Mouse (Mus musculus) liver, embryonic 15.5 days (tissue): ENCODE measurements around the gene Hoxc4. TPM values are rescaled to one million over a fixed set of nuclear protein-coding genes. Genes with fewer than 3 reads are reported as not detected.

Experiments
- ATAC-seq: fragments of 200-750 bp; cut with Nextera tagmentation; 2 replicates; pipeline ENCODE4 v1.8.0; 2017; ENCODE audit warnings: moderate number of reproducible peaks, mild to moderate bottlenecking, moderate library complexity; ENCODE audit not compliant: insufficient read depth
- H3K27ac ChIP-seq: fragments of 300-500 bp; sonication (generic); replicated peaks from 2 replicates; pipeline ENCODE4 v1.5.1; 2015; ENCODE audit warnings: mild to moderate bottlenecking, inconsistent platforms
- H3K27me3 ChIP-seq: fragments of 300-500 bp; sonication (generic); 2 replicates; pipeline ENCODE4 v1.6.1; 2015; ENCODE audit warnings: mild to moderate bottlenecking, inconsistent platforms
- H3K36me3 ChIP-seq: fragments of 300-500 bp; sonication (generic); replicated peaks from 2 replicates; pipeline ENCODE4 v1.6.1; 2015; ENCODE audit warnings: moderate library complexity, mild to moderate bottlenecking, inconsistent platforms
- H3K4me1 ChIP-seq: fragments of 300-500 bp; sonication (generic); replicated peaks from 2 replicates; pipeline ENCODE4 v1.6.1; 2015; ENCODE audit warnings: inconsistent platforms
- H3K4me2 ChIP-seq: fragments of 300-500 bp; sonication (generic); 2 replicates; pipeline ENCODE4 v1.6.1; 2015; ENCODE audit warnings: moderate library complexity, mild to moderate bottlenecking, inconsistent platforms
- H3K4me3 ChIP-seq: fragments of 300-500 bp; sonication (generic); replicated peaks from 2 replicates; pipeline ENCODE4 v1.5.1; 2015; ENCODE audit warnings: mild to moderate bottlenecking, inconsistent platforms
- H3K9ac ChIP-seq: fragments of 300-500 bp; sonication (generic); 2 replicates; pipeline ENCODE4 v1.6.1; 2015; ENCODE audit warnings: moderate library complexity, mild to moderate bottlenecking, inconsistent platforms
- H3K9me3 ChIP-seq: fragments of 300-500 bp; sonication (generic); replicated peaks from 2 replicates; pipeline ENCODE4 v1.6.1; 2016; ENCODE audit warnings: inconsistent platforms
- WGBS: fragments of 180-500 bp; shearing (Covaris S2); methylation state at CpG from one replicate; pipeline ENCODE4 v1.1.7; 2015; ENCODE audit warnings: mixed read lengths; ENCODE audit not compliant: insufficient replicate concordance; 5-methylcytosine and 5-hydroxymethylcytosine counted together
- polyA plus RNA-seq: library from polyadenylated mRNA; unstranded; fragments of >200 nt; fragmentation: Nextera tagmentation; extraction: Ambion mirVana; gene quantifications from 2 replicates; pipeline ENCODE4 v1.2.1, GENCODE M21; 2015

The Hoxc4 gene
- polyA plus RNA-seq, 1 experiment from 2014 or later, result 0.26 TPM

DNA sequence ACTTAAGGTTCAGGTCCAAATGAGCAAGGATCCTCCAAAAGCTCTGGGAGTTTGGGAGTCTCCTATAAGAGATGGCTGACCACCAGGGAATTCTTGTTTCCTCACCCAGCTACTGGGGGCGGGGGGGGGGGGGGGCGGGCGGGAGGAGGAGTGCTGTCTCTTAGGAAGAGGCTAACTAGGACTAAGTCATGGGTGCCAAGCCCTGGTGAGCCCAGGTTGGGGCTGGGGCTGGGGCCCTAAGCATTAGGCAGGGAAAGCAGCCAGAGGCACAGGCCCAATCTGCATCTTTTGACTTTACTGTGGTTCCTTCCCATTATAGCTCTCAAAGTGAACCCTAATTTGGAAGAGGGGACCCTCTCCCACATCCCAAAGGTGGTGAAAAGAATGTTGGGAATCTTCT lies 13.4 kb downstream of the Hoxc4 start:
- Histone ChIP-seq H3K36me3 (no peaks in the 10 kb centered on the region), H3K9ac (no peak overlapping the region), H3K4me2 (no peak overlapping the region), H3K27ac (no peak overlapping the region), H3K4me1 (no peaks in the 10 kb centered on the region), H3K9me3 (no peaks in the 10 kb centered on the region), H3K4me3 (no peak overlapping the region), H3K27me3 (peaks cover 99% of the 10 kb centered on the region)
- ATAC-seq, result no peak
- WGBS, result no CpG with 5 or more reads among the region's 3 CpGs

- Histone ChIP-seq H3K27ac (no peak overlapping the region), H3K9ac (no peak overlapping the region), H3K4me1 (no peaks in the 10 kb centered on the region), H3K27me3 (peaks cover 99% of the 10 kb centered on the region), H3K4me3 (no peak overlapping the region), H3K36me3 (no peaks in the 10 kb centered on the region), H3K4me2 (no peak overlapping the region), H3K9me3 (no peaks in the 10 kb centered on the region)
- no peak for ATAC-seq
- WGBS, result 3% methylated on average over 26 of the region's 26 CpGs
Measured at GRCm38 (mm10) chr15:103032646-103033575, 14.2 kb downstream of the Hoxc4 start.

- H3K4me1 ChIP-seq, result no peaks in the 10 kb centered on the region
- peak overlapping the region; percentile 29 for H3K4me2 ChIP-seq
- H3K36me3 ChIP-seq, result no peaks in the 10 kb centered on the region
- H3K9ac ChIP-seq, result no peak overlapping the region
- H3K4me3 ChIP-seq, result peak overlapping the region; percentile 21
- no peak for ATAC-seq
- WGBS, result under 1% methylated on average over 24 of the region's 24 CpGs
- H3K9me3 ChIP-seq, result no peaks in the 10 kb centered on the region
- peaks cover 99% of the 10 kb centered on the region for H3K27me3 ChIP-seq
- H3K27ac ChIP-seq, result no peak overlapping the region
Measured at GRCm38 (mm10) chr15:103034043-103034806, 15.5 kb downstream of the Hoxc4 start.

GRCm38 (mm10) chr15:103034807-103035547 lies 16.2 kb downstream of the Hoxc4 start:
- peak overlapping the region; percentile 21 for H3K4me3 ChIP-seq
- under 1% methylated on average over 34 of the region's 34 CpGs for WGBS
- no peak overlapping the region for H3K9ac ChIP-seq
- no peak for ATAC-seq
- no peak overlapping the region; the same call in 1 of the 2 replicates for H3K4me2 ChIP-seq
- no peaks in the 10 kb centered on the region for H3K36me3 ChIP-seq
- peaks cover 99% of the 10 kb centered on the region for H3K27me3 ChIP-seq
- H3K9me3 ChIP-seq, result no peaks in the 10 kb centered on the region
- H3K27ac ChIP-seq, result no peak overlapping the region
- H3K4me1 ChIP-seq, result no peaks in the 10 kb centered on the region

GRCm38 (mm10) chr15:103035548-103035881 lies 16.8 kb downstream of the Hoxc4 start:
- no peak overlapping the region for H3K9ac ChIP-seq
- H3K4me2 ChIP-seq, result no peak overlapping the region; the same call in 1 of the 2 replicates
- no peak overlapping the region for H3K27ac ChIP-seq
- H3K9me3 ChIP-seq, result no peaks in the 10 kb centered on the region
- WGBS, result 2% methylated on average over 14 of the region's 14 CpGs
- peaks cover 99% of the 10 kb centered on the region for H3K27me3 ChIP-seq
- no peaks in the 10 kb centered on the region for H3K4me1 ChIP-seq
- no peak for ATAC-seq
- H3K36me3 ChIP-seq, result no peaks in the 10 kb centered on the region
- no peak overlapping the region for H3K4me3 ChIP-seq

DNA sequence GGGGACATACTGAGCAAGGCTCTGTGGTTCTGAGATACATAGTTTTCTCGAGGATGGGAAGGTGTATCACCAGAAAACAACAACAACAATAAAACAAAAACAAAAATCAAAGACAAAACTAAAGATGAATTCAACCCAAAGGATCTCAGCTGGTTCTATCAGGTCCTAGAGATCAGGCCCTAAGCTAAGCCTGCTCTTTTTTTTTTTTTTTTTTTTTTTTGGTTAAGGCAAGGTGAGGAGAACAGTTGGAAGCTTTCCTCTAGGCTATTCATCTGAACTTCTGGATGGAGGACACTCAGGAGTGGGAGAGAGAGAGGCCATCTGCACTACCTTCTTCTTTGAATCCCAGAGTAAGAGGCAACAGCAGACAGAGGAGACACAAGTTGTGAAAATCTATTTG lies 18.8 kb downstream of the Hoxc4 start:
- H3K4me2 ChIP-seq, result no peak overlapping the region
- 12% methylated on average over 1 of the region's 1 CpGs for WGBS
- H3K4me1 ChIP-seq, result no peaks in the 10 kb centered on the region
- no peak overlapping the region for H3K9ac ChIP-seq
- H3K36me3 ChIP-seq, result no peaks in the 10 kb centered on the region
- no peaks in the 10 kb centered on the region for H3K9me3 ChIP-seq
- H3K27ac ChIP-seq, result no peak overlapping the region
- no peak overlapping the region for H3K4me3 ChIP-seq
- peaks cover 100% of the 10 kb centered on the region for H3K27me3 ChIP-seq
- no peak for ATAC-seq

DNA sequence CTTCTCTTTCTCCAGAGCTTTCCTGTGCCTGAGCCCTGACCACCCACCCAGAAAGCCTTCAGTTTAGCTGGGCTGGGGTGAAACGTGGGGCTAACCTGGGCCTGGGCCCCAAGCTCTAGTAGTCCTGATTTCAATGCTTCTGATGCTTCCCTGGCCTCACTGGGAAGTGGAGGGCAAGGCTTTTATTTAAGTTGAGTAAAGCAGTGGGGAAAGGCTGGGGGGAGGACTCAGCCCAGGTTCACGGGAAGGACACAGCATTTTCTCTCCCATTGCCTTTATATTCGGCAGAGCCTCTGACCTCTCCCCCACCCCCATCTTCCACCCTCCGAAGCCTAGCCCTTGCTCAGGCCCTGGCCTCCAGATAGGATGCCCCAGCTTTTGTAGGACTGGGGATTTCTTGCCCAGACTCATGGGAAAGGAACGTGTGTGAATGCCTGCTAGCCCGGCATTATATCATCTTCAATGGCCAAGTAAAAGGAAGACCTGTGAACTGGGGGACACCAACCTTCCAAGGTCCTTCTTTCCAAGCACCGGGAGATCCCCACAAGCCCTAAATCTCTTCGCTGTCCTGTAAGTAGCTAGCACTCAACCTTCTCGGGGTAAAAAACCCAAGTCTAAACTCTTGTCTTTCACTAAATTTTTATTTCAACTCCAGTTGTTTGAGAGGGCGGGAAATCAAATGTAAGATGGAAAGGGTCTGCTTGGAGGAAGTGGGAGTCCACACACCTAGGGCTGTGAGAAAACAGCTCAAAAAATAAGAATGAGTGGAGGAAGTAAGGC lies 20.2 kb downstream of the Hoxc4 start:
- Histone ChIP-seq H3K27ac (no peak overlapping the region), H3K36me3 (no peaks in the 10 kb centered on the region), H3K4me1 (no peaks in the 10 kb centered on the region), H3K4me2 (no peak overlapping the region), H3K4me3 (no peak overlapping the region), H3K9ac (no peak overlapping the region), H3K27me3 (peaks cover 100% of the 10 kb centered on the region), H3K9me3 (no peaks in the 10 kb centered on the region)
- 29% methylated on average over 10 of the region's 10 CpGs for WGBS
- ATAC-seq, result no peak

DNA sequence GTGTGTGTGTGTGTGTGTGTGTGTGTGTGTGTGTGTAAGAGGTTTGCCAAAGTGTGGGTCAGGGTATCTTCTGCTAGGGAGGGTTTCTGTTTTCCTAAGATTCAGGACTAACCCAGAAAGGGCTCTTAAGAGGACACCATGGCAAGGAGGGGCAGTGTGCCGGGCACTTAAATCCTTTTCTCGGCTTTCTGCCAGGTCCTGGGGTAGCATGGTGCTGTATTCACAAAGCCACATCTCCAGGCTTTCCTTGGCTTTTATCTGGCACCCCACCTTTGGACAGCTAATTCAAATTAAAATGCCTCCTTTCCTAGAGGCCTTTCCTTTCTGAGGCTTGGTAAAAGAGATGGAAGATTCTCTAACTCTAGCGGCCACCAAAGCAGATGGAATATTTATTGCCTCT lies 20.9 kb downstream of the Hoxc4 start:
- H3K36me3 ChIP-seq, result no peaks in the 10 kb centered on the region
- H3K4me3 ChIP-seq, result no peak overlapping the region
- WGBS, result 32% methylated on average over 3 of the region's 3 CpGs
- H3K4me1 ChIP-seq, result no peaks in the 10 kb centered on the region
- no peak overlapping the region for H3K9ac ChIP-seq
- no peak overlapping the region for H3K27ac ChIP-seq
- no peaks in the 10 kb centered on the region for H3K9me3 ChIP-seq
- ATAC-seq, result no peak
- H3K27me3 ChIP-seq, result peaks cover 100% of the 10 kb centered on the region
- no peak overlapping the region for H3K4me2 ChIP-seq

GRCm38 (mm10) chr15:103040601-103041000 lies 21.9 kb downstream of the Hoxc4 start:
- Histone ChIP-seq H3K9ac (no peak overlapping the region), H3K4me3 (no peak overlapping the region), H3K4me1 (no peaks in the 10 kb centered on the region), H3K9me3 (no peaks in the 10 kb centered on the region), H3K4me2 (no peak overlapping the region), H3K36me3 (no peaks in the 10 kb centered on the region), H3K27me3 (peaks cover 99% of the 10 kb centered on the region), H3K27ac (no peak overlapping the region)
- no peak for ATAC-seq
- WGBS, result 19% methylated on average over 12 of the region's 12 CpGs

DNA sequence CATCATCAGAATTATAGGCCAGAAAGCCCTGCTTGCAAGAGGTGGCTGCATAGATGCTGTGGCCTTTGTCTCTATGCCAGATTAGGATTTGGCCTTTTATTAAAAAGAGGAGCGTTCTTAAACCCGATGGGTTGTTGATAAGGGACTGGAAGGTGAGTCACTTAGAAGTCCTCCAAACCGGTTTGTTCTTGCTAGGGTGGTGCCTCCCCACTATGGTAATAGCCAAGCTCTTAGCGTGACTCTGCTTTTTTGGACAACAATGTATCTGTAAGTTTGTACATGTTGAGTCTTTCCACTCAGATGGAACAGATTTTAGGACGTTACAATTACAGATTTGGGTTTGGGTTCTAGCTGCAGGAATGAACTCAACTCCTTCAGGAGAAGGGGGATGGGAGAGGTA lies 22.9 kb downstream of the Hoxc4 start:
- no peak overlapping the region for H3K4me2 ChIP-seq
- H3K4me1 ChIP-seq, result no peaks in the 10 kb centered on the region
- H3K9ac ChIP-seq, result no peak overlapping the region
- no peak overlapping the region for H3K4me3 ChIP-seq
- no peak overlapping the region for H3K27ac ChIP-seq
- H3K9me3 ChIP-seq, result no peaks in the 10 kb centered on the region
- no peaks in the 10 kb centered on the region for H3K36me3 ChIP-seq
- WGBS, result 17% methylated on average over 5 of the region's 5 CpGs
- ATAC-seq, result no peak
- H3K27me3 ChIP-seq, result peaks cover 98% of the 10 kb centered on the region
